Mouse (Mus musculus): ENCODE data around the gene Vmn1r80. TPM values are rescaled to one million over a fixed set of nuclear protein-coding genes. Genes with fewer than 3 reads are reported as not detected.
"Not testable (repeated sequence)": the region's sequence is repeated elsewhere in the genome, so short reads cannot be mapped to it uniquely, and the experiment has no call there.

Vmn1r80 gene
- total and polyA plus RNA-seq, 3 experiments, result not detected

- H3K79me2 ChIP-seq (replicated peaks; ENCODE audit: control insufficient read depth, extremely low read depth, insufficient read depth, poor library complexity, severe bottlenecking); H3K36me3 ChIP-seq (replicated peaks in 1 of 2; ENCODE audit: control insufficient read depth in 1 of 2, insufficient read depth in 1 of 2, low read length in 1 of 2); H3K27ac ChIP-seq (ENCODE audit: insufficient read depth, low read depth); H3K4me1 ChIP-seq (ENCODE audit: control insufficient read depth in 1 of 2, insufficient read depth in 2 of 2); dilution Hi-C loops (cut with MboI; ENCODE audit: extremely low pct_ligation_motif_present, extremely low pct_unique_long_range_greater_than_20kb, low sequenced_read_pairs); H3K9ac ChIP-seq (ENCODE audit: insufficient read depth, low read depth); H3K4me3 ChIP-seq (replicated peaks in 1 of 3; ENCODE audit: low read depth in 2 of 3, low read length in 2 of 3, poor library complexity in 1 of 3); H3K4me2 ChIP-seq (ENCODE audit: insufficient read depth, low read depth, poor library complexity, severe bottlenecking); in situ Hi-C loops (cut with MboI; ENCODE audit: low pct_ligation_motif_present, low pct_unique_long_range_greater_than_20kb, low sequenced_read_pairs); H3K9me3 ChIP-seq (replicated peaks; ENCODE audit: low read length); DNase-seq (ENCODE audit: extremely low read depth); H3K27me3 ChIP-seq (replicated peaks): not testable (repeated sequence)
These were observed 16.2 kb upstream of the Vmn1r80 start for GRCm38 (mm10) chr7:12172926-12173325.

- Histone ChIP-seq H3K36me3 (replicated peaks in 1 of 2; ENCODE audit: control insufficient read depth in 1 of 2, insufficient read depth in 1 of 2, low read length in 1 of 2) (no peaks in the 10 kb centered on the region), H3K4me2 (ENCODE audit: insufficient read depth, low read depth, poor library complexity, severe bottlenecking) (no peak overlapping the region), H3K27me3 (replicated peaks) (no peaks in the 10 kb centered on the region), H3K9me3 (replicated peaks; ENCODE audit: low read length) (peaks cover 3% of the 10 kb centered on the region), H3K27ac (ENCODE audit: insufficient read depth, low read depth) (no peak overlapping the region), H3K4me3 (replicated peaks in 1 of 3; ENCODE audit: low read depth in 2 of 3, low read length in 2 of 3, poor library complexity in 1 of 3) (no peak overlapping the region), H3K4me1 (ENCODE audit: control insufficient read depth in 1 of 2, insufficient read depth in 2 of 2) (no peaks in the 10 kb centered on the region), H3K9ac (ENCODE audit: insufficient read depth, low read depth) (no peak overlapping the region), H3K79me2 (replicated peaks; ENCODE audit: control insufficient read depth, extremely low read depth, insufficient read depth, poor library complexity, severe bottlenecking) (no peaks in the 10 kb centered on the region)
- TF ChIP-seq SMC3 (IDR thresholded peaks at IDR 0.05; ENCODE audit: low read depth, low read length) (no peak), TBP (conservative IDR thresholded peaks at IDR 0.05; ENCODE audit: low read depth, low read length) (no peak), POLR2A (IDR thresholded peaks at IDR 0.05; ENCODE audit: low read depth, low read length) (no peak), MEF2A (IDR thresholded peaks at IDR 0.05; ENCODE audit: borderline replicate concordance, low read depth, low read length) (no peak), POLR2AphosphoS2 (IDR thresholded peaks at IDR 0.05; ENCODE audit: low read depth, low read length) (no peak), ZC3H11A (IDR thresholded peaks at IDR 0.05; ENCODE audit: low read depth, low read length) (no peak), ZKSCAN1 (IDR thresholded peaks at IDR 0.05; ENCODE audit: borderline replicate concordance, low read depth, low read length) (no peak), CHD2 (IDR thresholded peaks at IDR 0.05; ENCODE audit: low read length) (no peak), PAX5 (IDR thresholded peaks at IDR 0.05; ENCODE audit: low read length) (no peak), MXI1 (IDR thresholded peaks at IDR 0.05; ENCODE audit: low read depth, low read length) (no peak)
- DNase-seq (ENCODE audit: extremely low read depth), result no peak
- in situ Hi-C loops (cut with MboI; ENCODE audit: low pct_ligation_motif_present, low pct_unique_long_range_greater_than_20kb, low sequenced_read_pairs), result no loop called here
- dilution Hi-C loops (cut with MboI; ENCODE audit: extremely low pct_ligation_motif_present, extremely low pct_unique_long_range_greater_than_20kb, low sequenced_read_pairs), result no loop called here
These were observed 15.1 kb downstream of the Vmn1r80 start for GRCm38 (mm10) chr7:12204141-12204540.

Other genes starting within 250 kb of the Vmn1r80 start
- not detected in 2 replicates for gene Vmn1r77, start 152.5 kb upstream of the Vmn1r80 start, total RNA-seq (2012; rRNA removed)
- not detected in 2 replicates for gene Vmn1r77, start 152.5 kb upstream of the Vmn1r80 start, total RNA-seq (2014; rRNA removed)
- not detected in 2 replicates for gene Vmn1r77, start 152.5 kb upstream of the Vmn1r80 start, polyA plus RNA-seq (2012; ENCODE audit: insufficient read length, low read depth)
- not detected in 2 replicates for gene Vmn1r78, start 39.0 kb upstream of the Vmn1r80 start, total RNA-seq (2012; rRNA removed)
- not detected in 2 replicates for gene Vmn1r78, start 39.0 kb upstream of the Vmn1r80 start, total RNA-seq (2014; rRNA removed)
- not detected in 2 replicates for gene Vmn1r78, start 39.0 kb upstream of the Vmn1r80 start, polyA plus RNA-seq (2012; ENCODE audit: insufficient read length, low read depth)
- gene Vmn1r79, start 18.0 kb upstream of the Vmn1r80 start, total RNA-seq (2012; rRNA removed), result not detected in 2 replicates
- gene Vmn1r79, start 18.0 kb upstream of the Vmn1r80 start, total RNA-seq (2014; rRNA removed), result not detected in 2 replicates
- gene Vmn1r79, start 18.0 kb upstream of the Vmn1r80 start, polyA plus RNA-seq (2012; ENCODE audit: insufficient read length, low read depth), result not detected in 2 replicates
- gene Vmn1r81, start 79.0 kb downstream of the Vmn1r80 start, total RNA-seq (2012; rRNA removed), result not detected in 2 replicates
- not detected in 2 replicates for gene Vmn1r81, start 79.0 kb downstream of the Vmn1r80 start, total RNA-seq (2014; rRNA removed)
- gene Vmn1r81, start 79.0 kb downstream of the Vmn1r80 start, polyA plus RNA-seq (2012; ENCODE audit: insufficient read length, low read depth), result not detected in 2 replicates
- gene Vmn1r82, start 111.1 kb downstream of the Vmn1r80 start, total RNA-seq (2012; rRNA removed), result not detected in 2 replicates
- not detected in 2 replicates for gene Vmn1r82, start 111.1 kb downstream of the Vmn1r80 start, total RNA-seq (2014; rRNA removed)
- gene Vmn1r82, start 111.1 kb downstream of the Vmn1r80 start, polyA plus RNA-seq (2012; ENCODE audit: insufficient read length, low read depth), result not detected in 2 replicates
- gene Vmn1r83, start 140.2 kb downstream of the Vmn1r80 start, total RNA-seq (2012; rRNA removed), result not detected in 2 replicates
- gene Vmn1r83, start 140.2 kb downstream of the Vmn1r80 start, total RNA-seq (2014; rRNA removed), result not detected in 2 replicates
- not detected in 2 replicates for gene Vmn1r83, start 140.2 kb downstream of the Vmn1r80 start, polyA plus RNA-seq (2012; ENCODE audit: insufficient read length, low read depth)
- not detected in 2 replicates for gene Vmn1r84, start 180.0 kb downstream of the Vmn1r80 start, total RNA-seq (2012; rRNA removed)
- gene Vmn1r84, start 180.0 kb downstream of the Vmn1r80 start, total RNA-seq (2014; rRNA removed), result not detected in 2 replicates
- not detected in 2 replicates for gene Vmn1r84, start 180.0 kb downstream of the Vmn1r80 start, polyA plus RNA-seq (2012; ENCODE audit: insufficient read length, low read depth)
- gene Zfp551, start 233.5 kb downstream of the Vmn1r80 start, total RNA-seq (2012; rRNA removed), result 1.9 and 2.0 TPM in 2 replicates
- 0.42 and 0.94 TPM in 2 replicates for gene Zfp551, start 233.5 kb downstream of the Vmn1r80 start, total RNA-seq (2014; rRNA removed)
- gene Zfp551, start 233.5 kb downstream of the Vmn1r80 start, polyA plus RNA-seq (2012; ENCODE audit: insufficient read length, low read depth), result 0.71 and 0.80 TPM in 2 replicates

Measured in CH12.LX (cell line).